Mouse (Mus musculus): ENCODE results near the gene Fhad1. TPM values are rescaled to one million over a fixed set of nuclear protein-coding genes. Genes with fewer than 3 reads are reported as not detected.
A peak's percentile ranks its signal among the peaks of the same experiment; 100 is the strongest.
"Not testable (repeated sequence)": the region's sequence is repeated elsewhere in the genome, so short reads cannot be mapped to it uniquely, and the experiment has no call there.

The Fhad1 gene
- total and polyA plus RNA-seq, 3 experiments: 4.8 to 8.6 (median 5.5) TPM

- no peak for TF ChIP-seq UBTF (IDR thresholded peaks at IDR 0.05; ENCODE audit: low read depth, low read length)
- no peak for TF ChIP-seq TBP (conservative IDR thresholded peaks at IDR 0.05; ENCODE audit: low read depth, low read length)
- TF ChIP-seq MEF2A (IDR thresholded peaks at IDR 0.05; ENCODE audit: borderline replicate concordance, low read depth, low read length): peak; percentile 85
- no peak for TF ChIP-seq JUND (conservative IDR thresholded peaks at IDR 0.05; ENCODE audit: low read depth, low read length)
- peak; percentile 34; the same call in 1 of the 2 replicates for TF ChIP-seq JUN (IDR thresholded peaks at IDR 0.05; ENCODE audit: insufficient read depth, low read depth, low read length)
- peak; percentile 69 for TF ChIP-seq ETS1 (conservative IDR thresholded peaks at IDR 0.05; ENCODE audit: low read depth, low read length)
- TF ChIP-seq EP300 (IDR thresholded peaks at IDR 0.05; ENCODE audit: low read length): peak; percentile 54; the same call in 1 of the 2 replicates
- Histone ChIP-seq H3K4me2 (ENCODE audit: insufficient read depth, low read depth, poor library complexity, severe bottlenecking) (no peak overlapping the region), H3K4me1 (ENCODE audit: control insufficient read depth in 1 of 2, insufficient read depth in 2 of 2) (peaks cover 9 to 51% of the 10 kb centered on the region in 2 experiments; a peak in 3 of 4 replicates), H3K27ac (ENCODE audit: insufficient read depth, low read depth) (no peak overlapping the region), H3K9ac (ENCODE audit: insufficient read depth, low read depth) (no peak overlapping the region), H3K4me3 (replicated peaks in 1 of 3; ENCODE audit: low read depth in 2 of 3, low read length in 2 of 3, poor library complexity in 1 of 3) (no peak overlapping the region), H3K9me3 (replicated peaks; ENCODE audit: low read length) (no peaks in the 10 kb centered on the region), H3K79me2 (replicated peaks; ENCODE audit: control insufficient read depth, extremely low read depth, insufficient read depth, poor library complexity, severe bottlenecking) (no peaks in the 10 kb centered on the region), H3K36me3 (replicated peaks in 1 of 2; ENCODE audit: control insufficient read depth in 1 of 2, insufficient read depth in 1 of 2, low read length in 1 of 2) (no peaks in the 10 kb centered on the region), H3K27me3 (replicated peaks) (no peaks in the 10 kb centered on the region)
- dilution Hi-C loops (cut with MboI; ENCODE audit: extremely low pct_ligation_motif_present, extremely low pct_unique_long_range_greater_than_20kb, low sequenced_read_pairs): no loop called here
- DNase-seq (ENCODE audit: extremely low read depth): peak; percentile 49
- in situ Hi-C loops (cut with MboI; ENCODE audit: low pct_ligation_motif_present, low pct_unique_long_range_greater_than_20kb, low sequenced_read_pairs): no loop called here
Observed at GRCm38 (mm10) chr4:141996880-141997279, 18.0 kb downstream of the Fhad1 start.

DNA sequence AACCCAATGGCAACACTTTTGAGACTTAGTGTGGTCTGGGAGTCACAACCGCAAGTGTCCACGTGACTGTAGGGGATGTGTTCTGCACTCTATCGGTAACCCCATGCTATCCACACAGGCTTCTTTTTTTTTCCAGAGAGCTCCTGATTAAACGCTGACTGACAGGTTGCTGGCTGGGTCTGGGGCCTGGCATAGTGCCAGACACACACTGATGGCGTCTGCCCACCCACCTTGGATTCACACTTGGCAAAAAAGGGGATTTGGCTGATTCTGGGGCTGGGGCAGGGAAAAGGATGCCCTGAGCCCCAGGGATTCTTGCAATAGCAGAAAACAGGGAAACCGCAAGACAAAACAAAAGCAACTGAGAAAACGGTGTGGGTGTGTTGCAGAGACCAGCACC, 18.8 kb downstream of the Fhad1 start:
- in situ Hi-C loops (cut with MboI; ENCODE audit: low pct_ligation_motif_present, low pct_unique_long_range_greater_than_20kb, low sequenced_read_pairs): no loop called here
- dilution Hi-C loops (cut with MboI; ENCODE audit: extremely low pct_ligation_motif_present, extremely low pct_unique_long_range_greater_than_20kb, low sequenced_read_pairs): no loop called here

DNA sequence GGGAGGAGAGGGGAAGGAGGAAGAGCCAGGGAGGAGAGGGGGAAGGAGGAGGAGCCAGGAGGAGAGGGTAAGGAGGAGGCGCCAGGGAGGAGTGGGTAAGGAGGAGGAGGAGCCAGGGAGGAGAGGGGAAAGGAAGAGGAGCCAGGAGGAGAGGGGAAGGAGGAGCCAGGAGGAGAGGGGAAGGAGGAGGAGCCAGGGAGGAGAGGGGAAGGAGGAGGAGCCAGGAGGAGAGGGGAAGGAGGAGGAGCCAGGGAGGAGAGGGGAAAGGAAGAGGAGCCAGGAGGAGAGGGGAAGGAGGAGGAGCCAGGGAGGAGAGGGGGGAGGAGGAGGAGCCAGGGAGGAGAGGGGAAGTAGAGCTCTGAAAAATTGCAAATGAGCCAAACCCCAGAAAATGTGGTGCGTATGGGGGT, 20.8 kb downstream of the Fhad1 start:
- H3K27ac ChIP-seq (ENCODE audit: insufficient read depth, low read depth); in situ Hi-C loops (cut with MboI; ENCODE audit: low pct_ligation_motif_present, low pct_unique_long_range_greater_than_20kb, low sequenced_read_pairs): not testable (repeated sequence)
- H3K4me2 ChIP-seq (ENCODE audit: insufficient read depth, low read depth, poor library complexity, severe bottlenecking): 0 out of 2 replicates have a peak overlapping the region, but pooled peaks have one; percentile 21

More for the DNA sequence above, 18.8 kb downstream of the Fhad1 start:
- peaks cover 3% of the 10 kb centered on the region for H3K27me3 ChIP-seq (replicated peaks)
- H3K9ac ChIP-seq (ENCODE audit: insufficient read depth, low read depth): no peak overlapping the region
- no peak overlapping the region for H3K27ac ChIP-seq (ENCODE audit: insufficient read depth, low read depth)
- no peak for DNase-seq (ENCODE audit: extremely low read depth)
- H3K4me3 ChIP-seq (replicated peaks in 1 of 3; ENCODE audit: low read depth in 2 of 3, low read length in 2 of 3, poor library complexity in 1 of 3): no peak overlapping the region
- no peaks in the 10 kb centered on the region for H3K9me3 ChIP-seq (replicated peaks; ENCODE audit: low read length)
- H3K4me1 ChIP-seq (ENCODE audit: control insufficient read depth in 1 of 2, insufficient read depth in 2 of 2): peaks cover 9 to 51% of the 10 kb centered on the region in 2 experiments; a peak in 3 of 4 replicates
- no peaks in the 10 kb centered on the region for H3K36me3 ChIP-seq (replicated peaks in 1 of 2; ENCODE audit: control insufficient read depth in 1 of 2, insufficient read depth in 1 of 2, low read length in 1 of 2)
- no peaks in the 10 kb centered on the region for H3K79me2 ChIP-seq (replicated peaks; ENCODE audit: control insufficient read depth, extremely low read depth, insufficient read depth, poor library complexity, severe bottlenecking)
- H3K4me2 ChIP-seq (ENCODE audit: insufficient read depth, low read depth, poor library complexity, severe bottlenecking): no peak overlapping the region
- no peak for TF ChIP-seq IRF4 (IDR thresholded peaks at IDR 0.05; ENCODE audit: low read depth, low read length)
- TF ChIP-seq EP300 (IDR thresholded peaks at IDR 0.05; ENCODE audit: low read length): no peak
- no peak for TF ChIP-seq NRF1 (IDR thresholded peaks at IDR 0.05; ENCODE audit: low read depth, low read length)
- no peak for TF ChIP-seq ETS1 (conservative IDR thresholded peaks at IDR 0.05; ENCODE audit: low read depth, low read length)
- TF ChIP-seq RAD21 (IDR thresholded peaks at IDR 0.05; ENCODE audit: low read depth, low read length): no peak
- TF ChIP-seq TBP (conservative IDR thresholded peaks at IDR 0.05; ENCODE audit: low read depth, low read length): no peak
- no peak for TF ChIP-seq E2F4 (IDR thresholded peaks at IDR 0.05; ENCODE audit: insufficient replicate concordance, low read depth, low read length)
- no peak for TF ChIP-seq ZC3H11A (IDR thresholded peaks at IDR 0.05; ENCODE audit: low read depth, low read length)

More for the DNA sequence above, 20.8 kb downstream of the Fhad1 start:
- peak; percentile 32; the same call in 1 of the 2 replicates for TF ChIP-seq MXI1 (IDR thresholded peaks at IDR 0.05; ENCODE audit: low read depth, low read length)
- H3K9ac ChIP-seq (ENCODE audit: insufficient read depth, low read depth); H3K27me3 ChIP-seq (replicated peaks); H3K9me3 ChIP-seq (replicated peaks; ENCODE audit: low read length); H3K36me3 ChIP-seq (replicated peaks in 1 of 2; ENCODE audit: control insufficient read depth in 1 of 2, insufficient read depth in 1 of 2, low read length in 1 of 2); H3K79me2 ChIP-seq (replicated peaks; ENCODE audit: control insufficient read depth, extremely low read depth, insufficient read depth, poor library complexity, severe bottlenecking); dilution Hi-C loops (cut with MboI; ENCODE audit: extremely low pct_ligation_motif_present, extremely low pct_unique_long_range_greater_than_20kb, low sequenced_read_pairs); H3K4me3 ChIP-seq (replicated peaks in 1 of 3; ENCODE audit: low read depth in 2 of 3, low read length in 2 of 3, poor library complexity in 1 of 3): not testable (repeated sequence)
- peak; percentile 75 for DNase-seq (ENCODE audit: extremely low read depth)
- H3K4me1 ChIP-seq (ENCODE audit: control insufficient read depth in 1 of 2, insufficient read depth in 2 of 2): peaks cover 9 to 46% of the 10 kb centered on the region in 2 experiments; a peak in 3 of 4 replicates
